Mouse (Mus musculus) midbrain, embryonic 11.5 days (tissue): ENCODE results near the gene Mybpc2. TPM values are rescaled to one million over a fixed set of nuclear protein-coding genes. Genes with fewer than 3 reads are reported as not detected.

Source experiments
- ATAC-seq: fragments of 200-750 bp; cut with Nextera tagmentation; 2 replicates; pipeline ENCODE4 v1.8.0; 2017; ENCODE audit warnings: moderate TSS enrichment, moderate library complexity; ENCODE audit not compliant: low FRiP score
- DNase-seq: peaks from one replicate; pipeline ENCODE4 v3.0.0; 2015; ENCODE audit warnings: low spot score; ENCODE audit errors: missing footprints
- H3K27ac ChIP-seq: fragments of 300-500 bp; sonication (generic); 2 replicates; pipeline ENCODE4 v1.5.1; 2014; ENCODE audit warnings: low read depth, low read length
- H3K27me3 ChIP-seq: fragments of 300-500 bp; sonication (generic); 2 replicates; pipeline ENCODE4 v1.6.1; 2014; ENCODE audit warnings: mild to moderate bottlenecking, low read length, moderate library complexity, mixed read lengths; ENCODE audit not compliant: control insufficient read depth, insufficient read depth
- H3K36me3 ChIP-seq: fragments of 300-500 bp; sonication (generic); 2 replicates; pipeline ENCODE4 v1.6.1; 2014; ENCODE audit warnings: mild to moderate bottlenecking, low read length, moderate library complexity, mixed read lengths; ENCODE audit not compliant: control insufficient read depth, insufficient read depth
- H3K4me1 ChIP-seq: fragments of 300-500 bp; sonication (generic); 2 replicates; pipeline ENCODE4 v1.6.1; 2014; ENCODE audit warnings: low read length; ENCODE audit not compliant: control insufficient read depth, insufficient read depth
- H3K4me2 ChIP-seq: fragments of 300-500 bp; sonication (generic); 2 replicates; pipeline ENCODE4 v1.6.1; 2014; ENCODE audit warnings: mild to moderate bottlenecking, moderate library complexity
- H3K4me3 ChIP-seq: fragments of 300-500 bp; sonication (generic); 2 replicates; pipeline ENCODE4 v1.5.1; 2014; ENCODE audit warnings: low read depth, low read length
- H3K9ac ChIP-seq: fragments of 300-500 bp; sonication (generic); 2 replicates; pipeline ENCODE4 v1.6.1; 2014; ENCODE audit warnings: low read length
- H3K9me3 ChIP-seq: fragments of 300-500 bp; sonication (generic); 2 replicates; pipeline ENCODE4 v1.6.1; 2016; ENCODE audit warnings: low read length; ENCODE audit not compliant: control insufficient read depth
- WGBS: fragments of 180-500 bp; shearing (Covaris S2); extraction: QIAGEN DNeasy Blood & Tissue Kit; methylation state at CpG from one replicate; pipeline ENCODE4 v1.1.7; 2014; 5-methylcytosine and 5-hydroxymethylcytosine counted together
- polyA plus RNA-seq: library from polyadenylated mRNA; unstranded; fragments of >200 nt; fragmentation: Nextera tagmentation; extraction: Ambion mirVana; gene quantifications from 2 replicates; pipeline ENCODE4 v1.2.1, GENCODE M21; 2014

Gene Mybpc2
- 0.07 TPM in 1 of 2 replicates, not detected in the other for polyA plus RNA-seq

GRCm38 (mm10) chr7:44524502-44524901, at the start of gene Mybpc2:
Mybpc2 (minus strand) TSS chr7:44524656.
- no peaks in the 10 kb centered on the region for H3K36me3 ChIP-seq
- peaks cover 26% of the 10 kb centered on the region for H3K27me3 ChIP-seq
- H3K4me2 ChIP-seq = no peak within 1 kb of the TSS
- no peaks in the 10 kb centered on the region for H3K9me3 ChIP-seq
- H3K9ac ChIP-seq = no peak within 1 kb of the TSS
- no peak within 1 kb of the TSS for H3K4me3 ChIP-seq
- ATAC-seq (no peak), DNase-seq (no peak)
- 32% methylated on average over 12 of the region's 12 CpGs for WGBS
- no peak within 1 kb of the TSS for H3K27ac ChIP-seq
- peaks cover 8% of the 10 kb centered on the region for H3K4me1 ChIP-seq

GRCm38 (mm10) chr7:44572956-44573484, 48.6 kb upstream of the Mybpc2 start:
- Histone ChIP-seq H3K27me3 (no peaks in the 10 kb centered on the region), H3K4me2 (no peak overlapping the region), H3K4me3 (no peak overlapping the region), H3K9me3 (no peaks in the 10 kb centered on the region), H3K9ac (no peak overlapping the region), H3K36me3 (no peaks in the 10 kb centered on the region), H3K27ac (no peak overlapping the region), H3K4me1 (peaks cover 3% of the 10 kb centered on the region; the same call in 1 of the 2 replicates)
- no peak for ATAC-seq
- 80% methylated on average over 5 of the region's 5 CpGs for WGBS
- DNase-seq = peak; percentile 39

- 33% methylated on average over 7 of the region's 7 CpGs for WGBS
- H3K9me3 ChIP-seq = no peaks in the 10 kb centered on the region
- H3K27me3 ChIP-seq = no peaks in the 10 kb centered on the region
- no peak within 1 kb of the TSS for H3K27ac ChIP-seq
- H3K4me1 ChIP-seq = peaks cover 3% of the 10 kb centered on the region; the same call in 1 of the 2 replicates
- no peak within 1 kb of the TSS for H3K4me2 ChIP-seq
- no peak within 1 kb of the TSS for H3K9ac ChIP-seq
- ATAC-seq = no peak
- DNase-seq = peak; percentile 80
- no peaks in the 10 kb centered on the region for H3K36me3 ChIP-seq
- H3K4me3 ChIP-seq = no peak within 1 kb of the TSS
Measured at GRCm38 (mm10) chr7:44572213-44572701, 47.8 kb upstream of the Mybpc2 start, which contains the start of gene Napsa. Napsa (plus strand) TSS chr7:44572380.

GRCm38 (mm10) chr7:44571811-44572210, 47.4 kb upstream of the Mybpc2 start:
- Histone ChIP-seq H3K36me3 (no peaks in the 10 kb centered on the region), H3K4me1 (peaks cover 3% of the 10 kb centered on the region; the same call in 1 of the 2 replicates), H3K27me3 (no peaks in the 10 kb centered on the region), H3K27ac (no peak overlapping the region), H3K9ac (no peak overlapping the region), H3K9me3 (no peaks in the 10 kb centered on the region), H3K4me2 (no peak overlapping the region), H3K4me3 (no peak overlapping the region)
- DNase-seq = peak; percentile 51
- WGBS = 39% methylated on average over 4 of the region's 4 CpGs
- no peak for ATAC-seq

GRCm38 (mm10) chr7:44570989-44571388, 46.5 kb upstream of the Mybpc2 start:
- H3K27me3 ChIP-seq = no peaks in the 10 kb centered on the region
- H3K4me3 ChIP-seq = no peak overlapping the region
- no peak overlapping the region for H3K4me2 ChIP-seq
- H3K36me3 ChIP-seq = no peaks in the 10 kb centered on the region
- no peak overlapping the region for H3K9ac ChIP-seq
- no peak for ATAC-seq
- H3K4me1 ChIP-seq = peaks cover 3% of the 10 kb centered on the region; the same call in 1 of the 2 replicates
- 83% methylated on average over 6 of the region's 6 CpGs for WGBS
- H3K9me3 ChIP-seq = no peaks in the 10 kb centered on the region
- peak; percentile 39 for DNase-seq
- H3K27ac ChIP-seq = no peak overlapping the region

GRCm38 (mm10) chr7:44568803-44569202, 44.3 kb upstream of the Mybpc2 start:
- Histone ChIP-seq H3K27ac (no peak overlapping the region), H3K36me3 (no peaks in the 10 kb centered on the region), H3K4me1 (peaks cover 3% of the 10 kb centered on the region; the same call in 1 of the 2 replicates), H3K27me3 (no peaks in the 10 kb centered on the region), H3K4me3 (no peak overlapping the region), H3K9me3 (no peaks in the 10 kb centered on the region), H3K9ac (no peak overlapping the region), H3K4me2 (no peak overlapping the region)
- 82% methylated on average over 9 of the region's 9 CpGs for WGBS
- DNase-seq (peak; percentile 66), ATAC-seq (no peak)

- Histone ChIP-seq H3K9me3 (no peaks in the 10 kb centered on the region), H3K4me2 (no peak overlapping the region), H3K4me3 (no peak overlapping the region), H3K4me1 (no peaks in the 10 kb centered on the region), H3K27me3 (no peaks in the 10 kb centered on the region), H3K36me3 (no peaks in the 10 kb centered on the region), H3K9ac (no peak overlapping the region), H3K27ac (no peak overlapping the region)
- 74% methylated on average over 6 of the region's 6 CpGs for WGBS
- DNase-seq (no peak), ATAC-seq (no peak)
Measured at GRCm38 (mm10) chr7:44565414-44565813, 41.0 kb upstream of the Mybpc2 start.

GRCm38 (mm10) chr7:44564486-44564885, 40.0 kb upstream of the Mybpc2 start:
- Histone ChIP-seq H3K27ac (no peak overlapping the region), H3K4me3 (no peak overlapping the region), H3K27me3 (no peaks in the 10 kb centered on the region), H3K4me1 (no peaks in the 10 kb centered on the region), H3K4me2 (no peak overlapping the region), H3K9ac (no peak overlapping the region), H3K9me3 (no peaks in the 10 kb centered on the region), H3K36me3 (no peaks in the 10 kb centered on the region)
- DNase-seq = no peak
- ATAC-seq = no peak
- WGBS = 84% methylated on average over 10 of the region's 10 CpGs

GRCm38 (mm10) chr7:44563284-44563683, 38.8 kb upstream of the Mybpc2 start:
- no peak for ATAC-seq
- no peak overlapping the region for H3K27ac ChIP-seq
- H3K27me3 ChIP-seq = no peaks in the 10 kb centered on the region

More at GRCm38 (mm10) chr7:44563284-44563683, 38.8 kb upstream of the Mybpc2 start:
- Histone ChIP-seq H3K9me3 (no peaks in the 10 kb centered on the region), H3K4me2 (no peak overlapping the region), H3K4me3 (no peak overlapping the region), H3K36me3 (no peaks in the 10 kb centered on the region), H3K9ac (no peak overlapping the region), H3K4me1 (no peaks in the 10 kb centered on the region)
- WGBS = 53% methylated on average over 8 of the region's 8 CpGs
- DNase-seq = peak; percentile 41
